Mouse (Mus musculus) gastrocnemius, postnatal 36 days (tissue): ENCODE data around the gene Prlr. TPM values are rescaled to one million over a fixed set of nuclear protein-coding genes. Genes with fewer than 3 reads are reported as not detected.

Source experiments
- DNase-seq, 2 experiments: peaks; one replicate each; pipeline ENCODE4 v3.0.0; 2022
- intact Hi-C: fragments of 180-260 bp; cut with DNase I; formaldehyde crosslinking; loops from one replicate; pipeline ENCODE4 v1.15.1; 2025
- long read RNA-seq, 2 experiments: library from polyadenylated mRNA; stranded (forward); transcript quantifications; one replicate each; pipeline ENCODE4 v2.0.0; 2021
- total RNA-seq, 2 experiments: library from RNA; stranded (reverse); gene quantifications; 2 replicates each; pipeline ENCODE4 v1.2.3; 2021

Prlr gene
- total RNA-seq = under 1 TPM; 0.10 to 0.26 TPM
- long read RNA-seq, experiment 1 = 0 reads
- long read RNA-seq, experiment 2 = 0 reads

DNA sequence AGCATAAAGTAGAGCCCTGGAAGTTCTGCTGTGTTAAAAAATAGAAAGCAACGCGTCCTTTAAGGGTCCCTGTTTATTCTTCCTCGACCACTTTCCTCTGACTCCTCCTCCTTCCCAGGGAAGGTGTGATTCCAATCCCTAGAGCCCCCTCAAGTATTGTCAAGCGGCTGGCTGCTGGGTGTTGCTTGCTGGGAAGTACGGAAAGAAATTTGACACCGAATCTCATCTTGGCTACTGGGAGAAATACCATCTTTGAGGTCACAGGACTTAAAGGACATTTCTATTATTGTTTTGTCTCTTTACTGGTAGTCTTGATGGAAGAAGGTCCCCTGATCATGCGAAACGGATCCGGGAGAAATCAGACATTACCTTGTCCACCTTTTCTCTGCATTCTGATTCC is at the start of gene Prlr:
TSS of gene Prlr (plus strand) at position 156 of the 400 bp plus-strand sequence.
- intact Hi-C loops = no loop called here
- no peak for DNase-seq

DNA sequence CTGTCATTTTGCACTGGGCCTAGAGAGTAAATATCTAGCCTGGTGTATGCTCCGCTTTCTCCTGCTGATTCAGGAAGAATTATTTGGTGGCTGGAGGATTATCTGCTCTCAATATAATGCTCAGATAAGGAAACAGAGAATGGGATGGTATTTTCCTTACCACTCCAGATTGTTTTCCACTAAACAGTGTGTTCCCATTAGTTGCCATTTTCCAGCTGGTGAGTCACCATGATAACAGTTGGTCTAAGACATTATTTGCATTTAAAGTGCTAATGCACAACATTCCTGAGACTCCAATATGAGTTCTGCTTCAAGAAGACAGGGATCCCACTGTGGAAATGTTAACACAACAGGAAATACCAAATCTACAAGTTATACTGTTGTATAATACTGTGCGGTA is 43.3 kb upstream of the Prlr start:
- DNase-seq = no peak
- intact Hi-C loops = no loop called here

DNA sequence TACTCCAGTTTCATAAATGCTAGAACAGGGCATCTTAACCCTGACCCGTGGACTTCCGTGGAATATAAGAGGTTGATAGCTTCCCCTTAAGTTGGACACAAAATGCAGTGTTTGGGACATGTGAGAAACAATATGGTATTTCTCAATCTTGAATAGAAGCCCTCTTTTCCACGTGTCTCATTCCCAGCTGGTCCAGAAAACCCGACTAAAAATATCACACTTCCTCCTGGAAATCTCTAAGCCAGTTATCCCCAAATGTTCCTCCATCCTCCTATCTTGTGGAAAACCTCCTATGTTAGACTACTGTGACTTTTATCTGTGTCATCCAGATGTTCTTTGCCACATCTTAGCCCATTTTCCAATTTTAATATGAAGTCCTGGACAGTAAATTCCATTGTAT is 42.1 kb upstream of the Prlr start:
- intact Hi-C loops = no loop called here
- no peak for DNase-seq

- no peak for DNase-seq
- intact Hi-C loops = no loop called here
Observed at GRCm38 (mm10) chr15:10144520-10144919, 32.5 kb upstream of the Prlr start.

GRCm38 (mm10) chr15:10148196-10148595 is 28.8 kb upstream of the Prlr start:
- intact Hi-C loops = no loop called here

GRCm38 (mm10) chr15:10160663-10161062 is 16.4 kb upstream of the Prlr start:
- DNase-seq = no peak
- intact Hi-C loops = no loop called here

More at GRCm38 (mm10) chr15:10148196-10148595, 28.8 kb upstream of the Prlr start:
- DNase-seq = no peak

- no peak for DNase-seq
- intact Hi-C loops = no loop called here
Observed at GRCm38 (mm10) chr15:10175078-10175477, 2.0 kb upstream of the Prlr start.

- intact Hi-C loops = no loop called here
- DNase-seq = no peak
Observed at GRCm38 (mm10) chr15:10175656-10176055, 1.4 kb upstream of the Prlr start.

DNA sequence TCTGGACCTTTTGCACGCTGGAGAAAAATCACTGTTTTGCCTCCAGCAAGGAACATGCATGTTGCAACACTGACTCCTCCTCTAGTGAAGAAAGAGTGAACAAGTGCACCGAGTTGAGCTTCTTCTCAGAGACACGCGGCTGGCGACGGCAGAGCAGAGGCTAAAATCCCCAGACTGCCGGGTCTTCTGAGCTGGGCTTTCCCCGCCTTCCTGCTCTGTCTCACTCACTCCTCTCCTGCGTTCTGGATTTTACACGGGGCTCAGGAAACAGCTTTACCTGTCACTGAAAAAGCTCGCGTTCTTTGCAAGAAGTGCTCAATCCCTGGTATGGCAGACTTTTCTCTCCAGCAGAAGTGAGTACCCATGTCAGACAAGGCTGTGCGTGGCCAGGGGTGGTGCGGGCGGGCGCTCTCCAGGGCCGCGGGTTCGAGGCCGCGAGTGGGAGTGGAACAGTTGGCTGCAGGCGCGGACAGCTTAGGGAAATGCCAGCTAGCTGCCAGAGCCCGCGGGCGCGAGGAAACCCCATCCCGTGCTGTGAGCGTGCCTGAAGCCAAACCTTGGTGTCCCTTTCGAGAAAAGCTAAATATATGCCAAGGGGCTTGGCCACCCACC is 587 bp downstream of the Prlr start:
- intact Hi-C loops = no loop called here
- peak in 1 of 2 experiments; percentile 12 for DNase-seq

GRCm38 (mm10) chr15:10178131-10178566 is 1.1 kb downstream of the Prlr start:
- intact Hi-C loops = no loop called here
- peak in 1 of 2 experiments; percentile 4 for DNase-seq

DNA sequence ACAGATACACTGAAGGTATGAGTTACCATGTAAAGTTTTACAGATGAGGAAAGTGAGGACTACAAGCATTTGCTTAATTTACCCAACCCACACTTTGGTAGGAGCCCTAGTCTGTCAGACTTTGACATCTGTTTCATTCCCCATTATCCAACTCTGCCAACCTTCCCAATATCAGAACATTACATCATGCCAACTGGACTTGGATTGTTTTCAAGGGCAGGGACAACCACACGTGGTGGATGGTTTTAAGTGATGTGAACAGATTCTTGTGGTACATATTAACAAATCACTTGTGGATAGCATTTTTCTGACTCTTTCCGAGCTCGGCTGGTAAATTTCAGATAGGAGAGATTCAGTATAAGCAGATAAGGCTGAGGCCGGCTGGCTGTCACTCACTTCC is 3.7 kb downstream of the Prlr start:
- intact Hi-C loops = no loop called here
- no peak for DNase-seq

- intact Hi-C loops = no loop called here
- no peak for DNase-seq
Observed at GRCm38 (mm10) chr15:10192101-10192630, 15.1 kb downstream of the Prlr start.

DNA sequence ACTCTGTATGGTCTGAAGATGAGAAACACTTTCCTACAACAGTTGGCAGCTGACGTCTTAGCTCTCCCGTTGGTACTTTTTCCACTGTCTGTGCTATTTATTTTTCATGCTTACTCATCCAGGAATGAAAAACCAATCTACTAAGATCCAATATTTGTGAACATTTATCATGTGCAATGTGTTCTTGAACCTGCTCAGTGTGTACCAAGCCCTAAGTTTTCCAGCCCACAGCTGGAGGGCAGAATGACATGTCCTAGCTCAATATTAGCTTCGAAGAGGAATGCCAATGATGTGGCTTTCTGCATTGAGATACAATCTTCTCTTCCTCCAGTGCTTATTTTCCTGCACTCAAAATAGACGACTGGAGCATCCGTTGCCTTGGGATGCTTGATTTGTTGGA is 24.0 kb downstream of the Prlr start:
- no peak for DNase-seq
- intact Hi-C loops = no loop called here

DNA sequence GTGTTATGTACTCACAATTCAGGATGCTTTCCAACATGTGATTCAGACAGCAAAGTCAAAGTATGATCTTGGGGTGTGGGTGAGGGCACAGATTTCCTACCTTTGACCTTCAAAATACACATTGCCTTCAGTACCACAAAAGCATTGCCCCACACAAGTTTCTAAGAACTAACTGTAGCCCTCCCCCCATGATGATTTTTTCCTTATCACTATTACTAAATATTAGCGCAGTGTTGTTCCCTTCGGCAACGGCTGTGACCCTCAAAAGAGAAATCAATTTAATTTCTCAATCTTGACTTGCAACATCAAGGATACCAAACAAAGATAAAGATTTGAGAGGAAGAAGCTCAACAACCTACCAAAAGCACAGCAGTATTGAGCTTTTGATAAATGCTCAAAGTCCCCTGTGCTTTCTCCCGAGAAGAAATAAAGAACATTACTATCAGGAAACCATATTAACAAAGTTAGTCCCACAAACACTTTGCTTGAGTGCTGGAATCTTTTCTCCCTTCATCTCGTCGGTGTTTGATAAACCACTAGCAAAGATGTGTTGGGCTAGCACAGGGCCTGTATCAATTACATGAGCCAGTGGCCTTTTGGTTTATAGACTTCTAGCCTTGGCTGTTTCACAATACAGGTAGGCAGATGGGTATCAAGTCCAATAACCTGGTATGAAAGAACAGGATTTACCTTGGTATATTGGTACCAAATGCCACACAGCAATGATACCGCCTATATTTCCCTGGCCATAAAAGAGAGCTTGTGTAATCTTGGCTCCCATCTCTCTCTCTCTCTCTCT is 25.7 kb downstream of the Prlr start:
- intact Hi-C loops = no loop called here
- DNase-seq = no peak

DNA sequence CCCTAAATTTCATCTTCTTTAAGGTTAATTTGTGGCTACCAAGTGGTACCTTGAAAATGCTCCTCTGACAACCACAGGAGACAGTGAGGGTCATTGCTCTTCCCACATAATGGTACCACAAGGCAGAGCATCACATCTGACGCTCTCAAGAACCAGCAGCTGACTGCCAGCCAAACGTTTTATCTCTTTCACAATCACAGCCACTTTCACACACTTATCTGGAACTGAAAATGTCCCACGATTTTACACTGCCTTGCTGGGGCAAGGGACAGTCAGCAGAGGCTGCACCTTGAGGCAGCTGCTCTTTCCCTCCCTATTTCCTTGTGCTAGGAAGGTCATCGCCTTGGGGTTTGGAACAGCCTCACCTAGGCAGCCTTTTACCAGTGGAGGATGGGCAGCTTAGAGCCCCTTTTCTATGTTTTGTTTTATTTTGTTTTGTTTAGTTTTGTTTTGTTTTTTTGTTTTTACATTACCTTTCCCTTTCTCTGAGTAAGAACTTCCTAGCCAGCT is 33.3 kb downstream of the Prlr start:
- DNase-seq = no peak
- intact Hi-C loops = no loop called here

DNA sequence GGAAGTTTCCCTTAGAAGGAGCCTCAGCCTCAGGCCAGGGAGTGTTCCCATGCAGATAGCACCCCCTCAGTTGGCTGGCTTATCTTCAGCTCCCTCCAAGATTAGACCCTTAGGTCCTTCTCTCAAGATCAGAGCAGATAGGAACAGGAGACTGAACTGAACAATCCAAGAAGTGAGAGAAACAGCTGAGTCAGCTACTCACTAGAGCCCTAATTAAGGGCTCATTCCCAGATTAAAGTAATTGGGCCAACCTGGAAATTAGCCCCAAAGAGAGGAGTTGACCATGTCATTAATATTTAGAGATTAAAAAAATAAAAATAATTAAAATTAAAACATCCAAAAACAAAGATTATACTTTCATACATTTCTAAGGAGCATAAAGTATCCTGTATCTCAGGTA is 35.0 kb downstream of the Prlr start:
- intact Hi-C loops = no loop called here
- DNase-seq = no peak

GRCm38 (mm10) chr15:10213213-10213612 is 36.2 kb downstream of the Prlr start:
- no peak for DNase-seq
- intact Hi-C loops = no loop called here

GRCm38 (mm10) chr15:10213710-10214109 is 36.7 kb downstream of the Prlr start:
- intact Hi-C loops = no loop called here
- no peak for DNase-seq

- intact Hi-C loops = no loop called here
- no peak for DNase-seq
Observed at GRCm38 (mm10) chr15:10215719-10216118, 38.7 kb downstream of the Prlr start.

DNA sequence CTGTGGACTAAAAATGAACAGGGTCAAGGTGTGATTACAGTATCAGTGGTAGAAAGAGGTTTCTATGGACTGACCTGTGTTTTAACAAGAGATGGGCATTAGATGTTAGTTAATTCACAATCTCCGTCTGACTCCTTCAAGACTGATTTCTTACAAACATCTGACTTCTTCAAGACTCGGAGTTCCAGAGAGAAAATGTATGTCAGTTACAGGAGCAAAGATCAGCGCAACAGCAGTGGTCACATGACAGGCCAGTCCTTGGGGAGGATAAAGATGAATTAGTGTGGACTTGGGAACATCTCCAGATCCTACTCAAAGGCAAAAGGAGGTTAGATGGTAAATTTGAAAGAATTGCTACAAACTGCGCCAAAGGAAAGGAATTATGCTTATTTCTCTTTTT is 39.2 kb downstream of the Prlr start:
- DNase-seq = no peak
- intact Hi-C loops = no loop called here

- DNase-seq = no peak
- intact Hi-C loops = no loop called here
Observed at GRCm38 (mm10) chr15:10223614-10224155, 46.6 kb downstream of the Prlr start.
